Mouse (Mus musculus): ENCODE measurements around the gene AA986860.

Gene AA986860

GRCm38 (mm10) chr1:130731741-130732337 lies at the start of gene AA986860:
Gene AA986860, plus strand, starts transcription at chr1:130731976.
- in situ Hi-C loops (cut with MboI; ENCODE audit: low sequenced_read_pairs): no loop called here

GRCm38 (mm10) chr1:130683905-130684304 lies 47.9 kb upstream of the AA986860 start:
- in situ Hi-C loops (cut with MboI; ENCODE audit: low sequenced_read_pairs): loop anchor here (25.0 kb wide), 2 partner anchors 278 to 378 kb away; no protein-coding TSS in a partner anchor

GRCm38 (mm10) chr1:130698601-130699000 lies 33.2 kb upstream of the AA986860 start:
- in situ Hi-C loops (cut with MboI; ENCODE audit: low sequenced_read_pairs): loop anchor here (25.0 kb wide), 2 partner anchors 264 to 364 kb away; no protein-coding TSS in a partner anchor

GRCm38 (mm10) chr1:130699937-130700633 lies 31.7 kb upstream of the AA986860 start:
- in situ Hi-C loops (cut with MboI; ENCODE audit: low sequenced_read_pairs): loop anchor here (25.0 kb wide), 2 partner anchors 262 to 362 kb away; no protein-coding TSS in a partner anchor

GRCm38 (mm10) chr1:130701976-130702375 lies 29.8 kb upstream of the AA986860 start:
- in situ Hi-C loops (cut with MboI; ENCODE audit: low sequenced_read_pairs): no loop called here

GRCm38 (mm10) chr1:130703613-130704012 lies 28.2 kb upstream of the AA986860 start:
- in situ Hi-C loops (cut with MboI; ENCODE audit: low sequenced_read_pairs): no loop called here

GRCm38 (mm10) chr1:130710283-130711080 lies 21.3 kb upstream of the AA986860 start:
- in situ Hi-C loops (cut with MboI; ENCODE audit: low sequenced_read_pairs): no loop called here

GRCm38 (mm10) chr1:130714046-130714445 lies 17.7 kb upstream of the AA986860 start:
- in situ Hi-C loops (cut with MboI; ENCODE audit: low sequenced_read_pairs): no loop called here

GRCm38 (mm10) chr1:130715561-130716217 lies 16.1 kb upstream of the AA986860 start, which contains the start of gene Gm29427:
Gene Gm29427, minus strand, starts transcription at chr1:130715799.
- in situ Hi-C loops (cut with MboI; ENCODE audit: low sequenced_read_pairs): no loop called here

GRCm38 (mm10) chr1:130716218-130716512 lies 15.6 kb upstream of the AA986860 start:
- in situ Hi-C loops (cut with MboI; ENCODE audit: low sequenced_read_pairs): no loop called here

- in situ Hi-C loops (cut with MboI; ENCODE audit: low sequenced_read_pairs): no loop called here
Measured at GRCm38 (mm10) chr1:130716513-130717290, 15.1 kb upstream of the AA986860 start.

- in situ Hi-C loops (cut with MboI; ENCODE audit: low sequenced_read_pairs): no loop called here
Measured at GRCm38 (mm10) chr1:130717291-130717871, 14.4 kb upstream of the AA986860 start, which contains the start of gene Yod1. Gene Yod1, plus strand, starts transcription at chr1:130717327.

GRCm38 (mm10) chr1:130724206-130724605 lies 7.6 kb upstream of the AA986860 start:
- in situ Hi-C loops (cut with MboI; ENCODE audit: low sequenced_read_pairs): no loop called here

- in situ Hi-C loops (cut with MboI; ENCODE audit: low sequenced_read_pairs): no loop called here
Measured at GRCm38 (mm10) chr1:130726396-130726795, 5.4 kb upstream of the AA986860 start.

GRCm38 (mm10) chr1:130728070-130728469 lies 3.7 kb upstream of the AA986860 start:
- in situ Hi-C loops (cut with MboI; ENCODE audit: low sequenced_read_pairs): no loop called here

GRCm38 (mm10) chr1:130728708-130729107 lies 3.1 kb upstream of the AA986860 start:
- in situ Hi-C loops (cut with MboI; ENCODE audit: low sequenced_read_pairs): no loop called here

- in situ Hi-C loops (cut with MboI; ENCODE audit: low sequenced_read_pairs): no loop called here
Measured at GRCm38 (mm10) chr1:130729153-130729552, 2.6 kb upstream of the AA986860 start, which contains the start of gene Pfkfb2. Gene Pfkfb2, minus strand, starts transcription at chr1:130729253.

- in situ Hi-C loops (cut with MboI; ENCODE audit: low sequenced_read_pairs): no loop called here
Measured at GRCm38 (mm10) chr1:130732706-130733658, 1.2 kb downstream of the AA986860 start.

GRCm38 (mm10) chr1:130733671-130734070 lies 1.9 kb downstream of the AA986860 start:
- in situ Hi-C loops (cut with MboI; ENCODE audit: low sequenced_read_pairs): no loop called here

All from CH12F3 (cell line).